Mouse (Mus musculus) layer of hippocampus, adult 11-12 months (tissue): ENCODE results near the gene Dynll2.
"Not testable (repeated sequence)": the region's sequence is repeated elsewhere in the genome, so short reads cannot be mapped to it uniquely, and the experiment has no call there.

Source experiments
- DNase-seq: peaks from one replicate; pipeline ENCODE4 v3.0.0; 2022; ENCODE audit warnings: low spot score

Gene Dynll2

GRCm38 (mm10) chr11:87987861-87988260 lies 528 bp upstream of the Dynll2 start:
- no peak for DNase-seq

GRCm38 (mm10) chr11:87986141-87986741 lies 1.1 kb downstream of the Dynll2 start:
- peak; percentile 44 for DNase-seq

GRCm38 (mm10) chr11:87985643-87986042 lies 1.7 kb downstream of the Dynll2 start:
- DNase-seq, result no peak

GRCm38 (mm10) chr11:87984571-87984970 lies 2.8 kb downstream of the Dynll2 start:
- DNase-seq, result no peak

GRCm38 (mm10) chr11:87978905-87979304 lies 8.4 kb downstream of the Dynll2 start:
- DNase-seq, result no peak

- not testable (repeated sequence) for DNase-seq
Observed at GRCm38 (mm10) chr11:87977021-87977420, 10.3 kb downstream of the Dynll2 start.

GRCm38 (mm10) chr11:87974477-87975181 lies 12.7 kb downstream of the Dynll2 start:
- DNase-seq, result peak; percentile 79

GRCm38 (mm10) chr11:87973559-87974305 lies 13.6 kb downstream of the Dynll2 start:
- no peak for DNase-seq

- DNase-seq, result no peak
Observed at GRCm38 (mm10) chr11:87972829-87973228, 14.5 kb downstream of the Dynll2 start.

- no peak for DNase-seq
Observed at GRCm38 (mm10) chr11:87968356-87969122, 18.8 kb downstream of the Dynll2 start.

GRCm38 (mm10) chr11:87967692-87968289 lies 19.5 kb downstream of the Dynll2 start:
- peak; percentile 86 for DNase-seq

- no peak for DNase-seq
Observed at GRCm38 (mm10) chr11:87966214-87966613, 21.1 kb downstream of the Dynll2 start.

- DNase-seq, result no peak
Observed at GRCm38 (mm10) chr11:87965293-87965692, 22.0 kb downstream of the Dynll2 start.

GRCm38 (mm10) chr11:87957066-87957465 lies 30.3 kb downstream of the Dynll2 start:
- DNase-seq, result no peak

GRCm38 (mm10) chr11:87955144-87955543 lies 32.2 kb downstream of the Dynll2 start:
- DNase-seq, result no peak

GRCm38 (mm10) chr11:87949990-87950389 lies 37.3 kb downstream of the Dynll2 start:
- no peak for DNase-seq

GRCm38 (mm10) chr11:87935467-87935866 lies 51.9 kb downstream of the Dynll2 start:
- DNase-seq, result no peak

GRCm38 (mm10) chr11:87933731-87934130 lies 53.6 kb downstream of the Dynll2 start:
- DNase-seq, result no peak

- no peak for DNase-seq
Observed at GRCm38 (mm10) chr11:87930348-87930747, 57.0 kb downstream of the Dynll2 start.
